Comparison of ENCODE assay signal across 8 mouse cellular contexts in the genomic region with DNA sequence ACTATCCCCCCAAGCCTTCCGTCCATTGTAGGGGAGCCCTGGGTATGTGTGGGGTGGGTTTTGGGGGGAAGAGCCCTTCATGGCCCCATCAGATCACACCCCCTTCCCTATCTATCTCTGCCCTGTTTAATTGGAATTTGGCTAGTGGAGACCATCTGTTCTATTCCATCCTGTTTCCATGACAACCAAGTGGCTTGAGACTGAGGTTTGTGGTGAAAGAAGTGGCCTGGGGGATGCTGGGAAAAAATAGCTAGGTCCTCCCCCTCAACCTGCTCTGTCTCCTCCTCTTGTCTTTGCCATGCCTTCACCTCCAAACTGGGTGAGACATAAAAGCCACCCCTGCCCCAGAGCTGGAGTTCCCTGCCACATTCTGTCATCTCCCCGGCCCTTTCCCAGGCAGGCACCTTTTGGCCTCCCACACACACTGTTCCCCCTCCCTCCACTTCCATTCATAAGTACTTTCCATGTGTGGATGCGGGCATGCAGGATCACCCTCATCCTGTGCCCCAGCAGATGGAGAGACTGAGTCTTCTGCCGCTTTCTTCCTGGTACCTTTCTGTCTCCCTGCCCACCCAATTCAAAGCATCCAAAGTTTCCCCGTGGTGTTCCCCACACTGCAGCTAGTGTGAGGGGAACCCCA. TPM values are rescaled to one million over a fixed set of nuclear protein-coding genes. Genes with fewer than 3 reads are reported as not detected.
DNase-seq lines count a peak whose midpoint lies in the region; ATAC-seq lines count a peak whose summit lies in the region.

No protein-coding gene starts in this region.

- H3K36me3 ChIP-seq in forebrain, embryonic 16.5 days (ENCODE audit: control insufficient read depth, insufficient read depth), result no peaks in the 10 kb centered on the region
- H3K36me3 ChIP-seq in midbrain, embryonic 14.5 days (ENCODE audit: control insufficient read depth, insufficient read depth, low read length), result no peaks in the 10 kb centered on the region

- no peaks in the 10 kb centered on the region for H3K9me3 ChIP-seq in forebrain, embryonic 16.5 days (ENCODE audit: control insufficient read depth, low read length)
- H3K9me3 ChIP-seq in midbrain, embryonic 14.5 days (ENCODE audit: control insufficient read depth, low read length), result no peaks in the 10 kb centered on the region

- no peak overlapping the region for H3K4me3 ChIP-seq in forebrain, embryonic 16.5 days (replicated peaks; ENCODE audit: low read length)
- no peak overlapping the region for H3K4me3 ChIP-seq in midbrain, embryonic 14.5 days (replicated peaks; ENCODE audit: low read depth, low read length)

- peak; percentile 62 for ATAC-seq in frontal cortex, adult (ENCODE audit: low TSS enrichment)
- peak; percentile 76 for ATAC-seq in forebrain, embryonic 16.5 days
- peak; percentile 74 for ATAC-seq in midbrain, embryonic 14.5 days (ENCODE audit: low FRiP score, low TSS enrichment)

- DNase-seq in frontal cortex, postnatal 10 days (ENCODE audit: low spot score in 2 of 2), result no peak
- peak; percentile 49 for DNase-seq in ZHBTc4 (ENCODE audit: low read depth, low spot score)
- DNase-seq in midbrain, embryonic 14.5 days, result peak; percentile 90
- DNase-seq in heart, postnatal 25 days (ENCODE audit: low spot score), result no peak
- DNase-seq in thymus, postnatal 10 days (ENCODE audit: low spot score in 2 of 2), result no peak
- DNase-seq in heart, adult 18-20 months, result no peak

- peak overlapping the region; percentile 32; the same call in 1 of the 2 replicates for H3K4me2 ChIP-seq in forebrain, embryonic 16.5 days (ENCODE audit: low read length)
- peak overlapping the region; percentile 34 for H3K4me2 ChIP-seq in midbrain, embryonic 14.5 days (ENCODE audit: low read length)

- H3K4me1 ChIP-seq in forebrain, embryonic 16.5 days (replicated peaks; ENCODE audit: control insufficient read depth, insufficient read depth, low read length), result peaks cover 48% of the 10 kb centered on the region
- peaks cover 70% of the 10 kb centered on the region for H3K4me1 ChIP-seq in midbrain, embryonic 14.5 days (ENCODE audit: control insufficient read depth, insufficient read depth, low read length)

- H3K27me3 ChIP-seq in forebrain, embryonic 16.5 days (replicated peaks; ENCODE audit: control insufficient read depth, insufficient read depth, low read length), result no peaks in the 10 kb centered on the region
- no peaks in the 10 kb centered on the region for H3K27me3 ChIP-seq in midbrain, embryonic 14.5 days (ENCODE audit: control insufficient read depth, insufficient read depth, low read length)

- intact Hi-C loops in heart, postnatal 25 days (cut with DNase I), result no loop called here

- no peak overlapping the region for H3K9ac ChIP-seq in forebrain, embryonic 16.5 days (replicated peaks; ENCODE audit: low read depth, low read length)
- no peak overlapping the region for H3K9ac ChIP-seq in midbrain, embryonic 14.5 days (replicated peaks; ENCODE audit: low read length)

- peak overlapping the region; percentile 77 for H3K27ac ChIP-seq in forebrain, embryonic 16.5 days (ENCODE audit: low read length)
- H3K27ac ChIP-seq in midbrain, embryonic 14.5 days (replicated peaks; ENCODE audit: low read depth, low read length), result peak overlapping the region; percentile 82

- 27% methylated on average over 5 of the region's 5 CpGs for WGBS in forebrain, embryonic 16.5 days
- WGBS in midbrain, embryonic 14.5 days, result 38% methylated on average over 5 of the region's 5 CpGs

RNA-seq across cellular contexts. Expression of a gene that starts 17.5 kb away (rescaled TPM):
- 8.6 and 10.1 TPM in 2 replicates for polyA plus RNA-seq in forebrain, embryonic 16.5 days (2015; fragmentation: Nextera tagmentation; extraction: Ambion mirVana)
- 16.7 and 21.0 TPM in 2 replicates for polyA plus RNA-seq in midbrain, embryonic 14.5 days (2014; fragmentation: Nextera tagmentation; extraction: Ambion mirVana)
- 1 to 10 TPM; 3.0 to 3.6 TPM for total RNA-seq in heart, postnatal 25 days (2021)
- total RNA-seq in heart, adult 18-20 months (2021), result 1 to 10 TPM; 3.8 to 4.0 TPM

Comparison
In these comparisons a context has a peak if more than half of its experiments do, and no peak if none do; other contexts are left out.
1. DNase-seq: peak in ZHBTc4 (single experiment) and midbrain, embryonic 14.5 days (single experiment); none in frontal cortex, postnatal 10 days (0 of 2), heart, postnatal 25 days (single experiment), thymus, postnatal 10 days (0 of 2) and heart, adult 18-20 months (0 of 2).
2. Peak in every context shown above with its lines, with median percentiles within 50 percentile points of each other: ATAC-seq.